Mouse (Mus musculus) urinary bladder, adult 2 months (tissue): ENCODE results near the gene Sap25. TPM values are rescaled to one million over a fixed set of nuclear protein-coding genes. Genes with fewer than 3 reads are reported as not detected.

Experiments
- polyA plus RNA-seq: library from polyadenylated mRNA; depleted of rRNA; stranded (reverse); fragments of >200 nt; gene quantifications from 2 replicates; pipeline ENCODE4 v1.2.3, GENCODE M21; 2012; rRNA removed

The Sap25 gene
- polyA plus RNA-seq, 1 experiment, result 41.6 TPM

Other genes starting within 250 kb of the Sap25 start
- 0.11 and 0.15 TPM in 2 replicates for gene Zan, start 164.3 kb upstream of the Sap25 start, polyA plus RNA-seq
- gene Pop7, start 138.8 kb upstream of the Sap25 start, polyA plus RNA-seq, result 23.4 and 29.6 TPM in 2 replicates
- gene Gigyf1, start 122.8 kb upstream of the Sap25 start, polyA plus RNA-seq, result 32.4 and 34.7 TPM in 2 replicates
- gene Epo, start 108.1 kb upstream of the Sap25 start, polyA plus RNA-seq, result not detected in 2 replicates
- 363 and 433 TPM in 2 replicates for gene Gnb2, start 107.8 kb upstream of the Sap25 start, polyA plus RNA-seq
- 0.06 TPM in 1 of 2 replicates, not detected in the other for gene Actl6b, start 87.8 kb upstream of the Sap25 start, polyA plus RNA-seq
- gene Tfr2, start 71.5 kb upstream of the Sap25 start, polyA plus RNA-seq, result 0.48 and 0.68 TPM in 2 replicates
- gene Mospd3, start 40.3 kb upstream of the Sap25 start, polyA plus RNA-seq, result 30.9 and 38.7 TPM in 2 replicates
- gene Pcolce, start 27.6 kb upstream of the Sap25 start, polyA plus RNA-seq, result 305 and 309 TPM in 2 replicates
- 0.81 and 0.94 TPM in 2 replicates for gene Fbxo24, start 12.3 kb upstream of the Sap25 start, polyA plus RNA-seq
- 17.4 and 19.6 TPM in 2 replicates for gene Lrch4, start 12.2 kb upstream of the Sap25 start, polyA plus RNA-seq
- 22.7 and 24.6 TPM in 2 replicates for gene Gm20605, start 12.2 kb upstream of the Sap25 start, polyA plus RNA-seq
- gene Irs3, start 4.4 kb downstream of the Sap25 start, polyA plus RNA-seq, result 1.2 and 1.4 TPM in 2 replicates
- gene Agfg2, start 43.4 kb downstream of the Sap25 start, polyA plus RNA-seq, result 24.7 and 25.4 TPM in 2 replicates
- 6.7 and 7.6 TPM in 2 replicates for gene Nyap1, start 100.3 kb downstream of the Sap25 start, polyA plus RNA-seq
- gene Tsc22d4, start 104.4 kb downstream of the Sap25 start, polyA plus RNA-seq, result 68.8 and 109 TPM in 2 replicates
- gene Ppp1r35, start 137.5 kb downstream of the Sap25 start, polyA plus RNA-seq, result 20.1 and 26.6 TPM in 2 replicates
- 33.9 and 39.3 TPM in 2 replicates for gene Mepce, start 146.3 kb downstream of the Sap25 start, polyA plus RNA-seq
- gene Zcwpw1, start 146.5 kb downstream of the Sap25 start, polyA plus RNA-seq, result 3.3 and 5.0 TPM in 2 replicates
- 26.0 and 31.2 TPM in 2 replicates for gene Pilra, start 194.9 kb downstream of the Sap25 start, polyA plus RNA-seq
- 3.6 and 5.3 TPM in 2 replicates for gene Pilrb1, start 216.8 kb downstream of the Sap25 start, polyA plus RNA-seq
- 3.2 and 4.2 TPM in 2 replicates for gene Pilrb2, start 230.5 kb downstream of the Sap25 start, polyA plus RNA-seq